Mouse (Mus musculus) lung, postnatal 0 days (tissue): ENCODE measurements at regions not wholly inside any gene's neighbourhood (a gene's known extent, or its start where the extent isn't known, plus 50 kb on each side); places are given as distances from the start of the nearest gene placed in this dataset.

Experiments used
- ATAC-seq: fragments of 200-750 bp; cut with Nextera tagmentation; 2 replicates; pipeline ENCODE4 v1.8.0; 2017; ENCODE audit warnings: moderate library complexity
- DNase-seq: peaks from one replicate; pipeline ENCODE4 v3.0.0-alpha.2; 2016; ENCODE audit warnings: low spot score
- H3K27ac ChIP-seq: fragments of 300-500 bp; sonication (generic); 2 replicates; pipeline ENCODE4 v1.5.1; 2014; ENCODE audit warnings: antibody characterized with exemption, mild to moderate bottlenecking, low read length, mixed read lengths
- H3K27me3 ChIP-seq: fragments of 300-500 bp; sonication (generic); replicated peaks from 2 replicates; pipeline ENCODE4 v1.6.1; 2014; ENCODE audit warnings: low read length, mixed read lengths; ENCODE audit not compliant: insufficient read depth
- H3K36me3 ChIP-seq: fragments of 300-500 bp; sonication (generic); 2 replicates; pipeline ENCODE4 v1.6.1; 2014; ENCODE audit warnings: low read length, mixed read lengths; ENCODE audit not compliant: insufficient read depth
- H3K4me1 ChIP-seq: fragments of 300-500 bp; sonication (generic); 2 replicates; pipeline ENCODE4 v1.6.1; 2014; ENCODE audit warnings: antibody characterized with exemption, low read depth, low read length, mixed read lengths; ENCODE audit not compliant: insufficient read depth
- H3K4me2 ChIP-seq: fragments of 300-500 bp; sonication (generic); replicated peaks from 2 replicates; pipeline ENCODE4 v1.6.1; 2014; ENCODE audit warnings: low read depth, mild to moderate bottlenecking, low read length, moderate library complexity, mixed read lengths
- H3K4me3 ChIP-seq: fragments of 300-500 bp; sonication (generic); 2 replicates; pipeline ENCODE4 v1.5.1; 2014; ENCODE audit warnings: low read depth, low read length
- H3K9ac ChIP-seq: fragments of 300-500 bp; sonication (generic); replicated peaks from 2 replicates; pipeline ENCODE4 v1.6.1; 2014; ENCODE audit warnings: low read depth, mild to moderate bottlenecking
- H3K9me3 ChIP-seq: fragments of 300-500 bp; sonication (generic); 2 replicates; pipeline ENCODE4 v1.6.1; 2016; ENCODE audit warnings: low read length, mixed read lengths
- CTCF ChIP-seq: IDR thresholded peaks from 2 replicates; pipeline ENCODE4 v1.5.1; 2016; ENCODE audit warnings: antibody characterized with exemption, mild to moderate bottlenecking
- EP300 ChIP-seq: IDR thresholded peaks from 2 replicates; pipeline ENCODE4 v1.6.1; 2016; ENCODE audit warnings: antibody characterized with exemption, mild to moderate bottlenecking, control low read depth
- WGBS: fragments of 180-500 bp; shearing (Covaris S2); extraction: QIAGEN DNeasy Blood & Tissue Kit; methylation state at CpG from one replicate; pipeline ENCODE4 v1.1.7; 2014; 5-methylcytosine and 5-hydroxymethylcytosine counted together

GRCm38 (mm10) chr17:49281344-49281743, 146.8 kb upstream of the Mocs1 start:
- Histone ChIP-seq H3K4me3 (no peak overlapping the region), H3K4me1 (no peaks in the 10 kb centered on the region), H3K27ac (no peak overlapping the region), H3K36me3 (no peaks in the 10 kb centered on the region), H3K4me2 (no peak overlapping the region), H3K9ac (no peak overlapping the region), H3K27me3 (no peaks in the 10 kb centered on the region), H3K9me3 (no peaks in the 10 kb centered on the region)
- DNase-seq (no peak), ATAC-seq (no peak)
- WGBS = 67% methylated on average over 12 of the region's 13 CpGs
- TF ChIP-seq CTCF = no peak

GRCm38 (mm10) chr17:49282498-49282897, 145.7 kb upstream of the Mocs1 start:
- H3K4me3 ChIP-seq = no peak overlapping the region
- no peak for TF ChIP-seq EP300
- TF ChIP-seq CTCF = peak; percentile 43
- ATAC-seq = no peak
- no peaks in the 10 kb centered on the region for H3K4me1 ChIP-seq
- DNase-seq = no peak
- H3K4me2 ChIP-seq = no peak overlapping the region
- H3K36me3 ChIP-seq = no peaks in the 10 kb centered on the region
- H3K9me3 ChIP-seq = no peaks in the 10 kb centered on the region
- WGBS = 81% methylated on average over 10 of the region's 10 CpGs
- H3K27me3 ChIP-seq = no peaks in the 10 kb centered on the region
- no peak overlapping the region for H3K27ac ChIP-seq
- no peak overlapping the region for H3K9ac ChIP-seq

- DNase-seq (no peak), ATAC-seq (no peak)
- TF ChIP-seq CTCF = no peak
- no peak for TF ChIP-seq EP300
- Histone ChIP-seq H3K4me1 (no peaks in the 10 kb centered on the region), H3K4me3 (no peak overlapping the region), H3K27me3 (no peaks in the 10 kb centered on the region), H3K9me3 (no peaks in the 10 kb centered on the region), H3K9ac (no peak overlapping the region), H3K27ac (no peak overlapping the region), H3K4me2 (no peak overlapping the region), H3K36me3 (no peaks in the 10 kb centered on the region)
- WGBS = 87% methylated on average over 5 of the region's 5 CpGs
Observed at GRCm38 (mm10) chr17:49283491-49283890, 144.7 kb upstream of the Mocs1 start.

GRCm38 (mm10) chr17:49291636-49292035, 136.5 kb upstream of the Mocs1 start:
- DNase-seq (no peak), ATAC-seq (no peak)
- TF ChIP-seq EP300 = no peak
- no peak for TF ChIP-seq CTCF
- Histone ChIP-seq H3K4me1 (no peaks in the 10 kb centered on the region), H3K9ac (no peak overlapping the region), H3K27me3 (no peaks in the 10 kb centered on the region), H3K4me3 (no peak overlapping the region), H3K9me3 (no peaks in the 10 kb centered on the region), H3K36me3 (no peaks in the 10 kb centered on the region), H3K4me2 (no peak overlapping the region), H3K27ac (no peak overlapping the region)
- WGBS = 61% methylated on average over 3 of the region's 3 CpGs

GRCm38 (mm10) chr17:49304461-49304860, 123.7 kb upstream of the Mocs1 start:
- ATAC-seq (no peak), DNase-seq (no peak)
- Histone ChIP-seq H3K36me3 (no peaks in the 10 kb centered on the region), H3K9ac (no peak overlapping the region), H3K27me3 (no peaks in the 10 kb centered on the region), H3K27ac (no peak overlapping the region), H3K4me2 (no peak overlapping the region), H3K4me1 (no peaks in the 10 kb centered on the region), H3K4me3 (no peak overlapping the region), H3K9me3 (no peaks in the 10 kb centered on the region)
- TF ChIP-seq EP300 (no peak), CTCF (no peak)
- 90% methylated on average over 3 of the region's 3 CpGs for WGBS

- Histone ChIP-seq H3K4me3 (no peak overlapping the region), H3K4me1 (no peaks in the 10 kb centered on the region), H3K4me2 (no peak overlapping the region), H3K27me3 (no peaks in the 10 kb centered on the region), H3K9ac (no peak overlapping the region), H3K36me3 (no peaks in the 10 kb centered on the region), H3K9me3 (no peaks in the 10 kb centered on the region), H3K27ac (no peak overlapping the region)
- no peak for ATAC-seq
- no peak for DNase-seq
- TF ChIP-seq EP300 (no peak), CTCF (no peak)
- WGBS = 73% methylated on average over 6 of the region's 6 CpGs
Observed at GRCm38 (mm10) chr17:49305116-49305515, 123.0 kb upstream of the Mocs1 start.

GRCm38 (mm10) chr17:49309079-49309478, 119.1 kb upstream of the Mocs1 start:
- TF ChIP-seq EP300 = no peak
- no peak for TF ChIP-seq CTCF
- no peaks in the 10 kb centered on the region for H3K36me3 ChIP-seq
- WGBS = 29% methylated on average over 5 of the region's 5 CpGs
- no peaks in the 10 kb centered on the region for H3K9me3 ChIP-seq
- DNase-seq (peak; percentile 40), ATAC-seq (peak; percentile 25; the same call in 1 of the 2 replicates)
- H3K27ac ChIP-seq = no peak overlapping the region
- no peak overlapping the region for H3K9ac ChIP-seq
- H3K27me3 ChIP-seq = no peaks in the 10 kb centered on the region
- no peak overlapping the region for H3K4me2 ChIP-seq
- H3K4me3 ChIP-seq = no peak overlapping the region
- H3K4me1 ChIP-seq = no peaks in the 10 kb centered on the region
